Mouse (Mus musculus) embryonic facial prominence, embryonic 15.5 days (tissue): ENCODE results near the gene Vti1a. TPM values are rescaled to one million over a fixed set of nuclear protein-coding genes. Genes with fewer than 3 reads are reported as not detected.

ENCODE experiments used
- ATAC-seq: fragments of 200-750 bp; cut with Nextera tagmentation; 2 replicates; pipeline ENCODE4 v1.8.0; 2017; ENCODE audit warnings: low read depth, moderate TSS enrichment; ENCODE audit not compliant: insufficient number of reproducible peaks, low FRiP score, low TSS enrichment
- H3K27ac ChIP-seq: fragments of 300-500 bp; sonication (generic); replicated peaks from 2 replicates; pipeline ENCODE4 v1.5.1; 2015; ENCODE audit warnings: mild to moderate bottlenecking, inconsistent platforms
- H3K27me3 ChIP-seq: fragments of 300-500 bp; sonication (generic); 2 replicates; pipeline ENCODE4 v1.6.1; 2015; ENCODE audit warnings: inconsistent platforms
- H3K36me3 ChIP-seq: fragments of 300-500 bp; sonication (generic); 2 replicates; pipeline ENCODE4 v1.6.1; 2015; ENCODE audit warnings: mild to moderate bottlenecking, inconsistent platforms
- H3K4me1 ChIP-seq: fragments of 300-500 bp; sonication (generic); 2 replicates; pipeline ENCODE4 v1.6.1; 2015; ENCODE audit warnings: inconsistent platforms
- H3K4me2 ChIP-seq: fragments of 300-500 bp; sonication (generic); replicated peaks from 2 replicates; pipeline ENCODE4 v1.6.1; 2015; ENCODE audit warnings: mild to moderate bottlenecking, inconsistent platforms
- H3K4me3 ChIP-seq: fragments of 300-500 bp; sonication (generic); replicated peaks from 2 replicates; pipeline ENCODE4 v1.5.1; 2015; ENCODE audit warnings: mild to moderate bottlenecking, inconsistent platforms
- H3K9ac ChIP-seq: fragments of 300-500 bp; sonication (generic); 2 replicates; pipeline ENCODE4 v1.6.1; 2015; ENCODE audit warnings: inconsistent platforms
- H3K9me3 ChIP-seq: fragments of 300-500 bp; sonication (generic); replicated peaks from 2 replicates; pipeline ENCODE4 v1.6.1; 2016; ENCODE audit warnings: inconsistent platforms
- WGBS: fragments of 180-500 bp; shearing (Covaris S2); methylation state at CpG from one replicate; pipeline ENCODE4 v1.1.7; 2015; 5-methylcytosine and 5-hydroxymethylcytosine counted together
- polyA plus RNA-seq: library from polyadenylated mRNA; unstranded; fragments of >200 nt; fragmentation: Nextera tagmentation; extraction: Ambion mirVana; gene quantifications from 2 replicates; pipeline ENCODE4 v1.2.1, GENCODE M21; 2015

Vti1a gene
- polyA plus RNA-seq, 1 experiment from 2014 or later, result 25.6 TPM

DNA sequence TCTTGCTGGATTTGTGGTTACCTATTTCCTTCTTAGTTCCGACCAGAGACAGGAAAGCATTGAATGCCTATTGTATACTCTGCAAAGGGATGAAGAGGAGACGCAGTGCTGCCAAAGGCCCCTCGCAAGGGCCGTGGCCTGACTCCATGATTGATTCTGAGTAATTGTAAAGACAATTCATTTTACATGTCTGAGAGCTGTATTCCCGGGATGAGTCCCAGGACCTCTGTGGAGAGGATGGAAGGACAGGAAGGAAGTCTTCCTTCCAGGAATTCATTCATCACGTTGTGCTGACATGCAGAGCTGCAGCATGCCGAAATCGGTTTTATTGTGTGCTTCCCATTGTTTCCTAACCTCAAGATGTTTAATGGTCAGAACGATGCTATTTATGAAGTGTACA, 180.2 kb downstream of the Vti1a start:
- Histone ChIP-seq H3K9ac (no peak overlapping the region), H3K4me1 (peaks cover 25% of the 10 kb centered on the region), H3K4me3 (no peak overlapping the region), H3K4me2 (no peak overlapping the region), H3K9me3 (no peaks in the 10 kb centered on the region), H3K27ac (no peak overlapping the region), H3K27me3 (no peaks in the 10 kb centered on the region), H3K36me3 (no peaks in the 10 kb centered on the region)
- ATAC-seq, result no peak
- 66% methylated on average over 9 of the region's 9 CpGs for WGBS

DNA sequence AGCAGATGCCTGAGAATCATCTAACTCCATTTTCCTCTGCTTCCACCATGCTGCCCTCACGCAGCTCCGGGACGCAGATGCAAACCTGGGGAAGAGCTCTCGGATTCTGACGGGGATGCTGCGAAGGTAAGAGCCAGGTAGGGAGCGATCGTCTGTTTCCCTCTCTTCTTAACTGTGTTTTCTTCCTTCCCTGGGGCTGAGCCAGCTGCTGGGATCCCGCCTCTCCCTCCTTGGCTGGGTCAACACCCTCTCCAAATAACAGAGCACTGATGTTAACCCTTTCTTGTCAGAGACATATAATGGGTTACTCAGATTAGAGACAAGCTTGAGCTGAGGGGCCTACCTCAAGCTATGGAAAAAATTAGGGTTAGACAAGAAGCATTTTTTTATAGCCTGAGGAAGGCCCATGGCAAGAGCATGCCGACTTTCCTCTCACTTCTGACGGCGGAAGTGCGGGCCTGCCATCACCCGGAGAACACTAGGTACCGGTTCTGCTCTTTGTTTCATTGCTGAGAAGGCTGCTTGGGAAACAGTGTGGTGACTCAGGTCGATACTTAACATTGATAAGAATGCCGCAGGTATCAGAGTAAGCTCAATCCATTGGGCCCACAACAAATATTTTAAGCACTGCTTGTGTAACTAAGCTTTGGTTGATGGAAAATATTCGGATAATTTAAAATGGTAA, 183.2 kb downstream of the Vti1a start:
- Histone ChIP-seq H3K27ac (no peak overlapping the region), H3K9ac (no peak overlapping the region), H3K27me3 (no peaks in the 10 kb centered on the region), H3K4me2 (no peak overlapping the region), H3K36me3 (no peaks in the 10 kb centered on the region), H3K4me1 (peaks cover 16% of the 10 kb centered on the region), H3K4me3 (no peak overlapping the region), H3K9me3 (no peaks in the 10 kb centered on the region)
- ATAC-seq, result no peak
- WGBS, result 63% methylated on average over 18 of the region's 18 CpGs

DNA sequence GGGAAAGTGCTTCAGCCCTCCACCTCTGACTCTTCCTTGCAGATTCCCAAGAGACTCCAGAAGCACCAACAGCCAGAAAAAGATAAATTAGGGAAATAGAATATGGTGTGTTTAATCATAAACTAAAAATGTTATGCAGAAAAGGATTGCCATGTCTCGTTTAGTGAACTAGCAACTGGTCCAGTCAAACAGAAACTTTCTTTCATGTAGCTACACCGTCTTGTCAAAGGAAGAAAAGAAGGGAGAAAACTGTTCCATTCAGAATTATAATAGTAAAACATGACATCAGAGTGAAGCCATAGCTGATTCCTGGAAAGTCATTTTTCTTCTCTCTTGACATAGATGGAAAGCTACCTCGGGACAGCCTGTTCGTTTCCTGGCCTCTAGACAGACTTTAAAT, 185.9 kb downstream of the Vti1a start:
- WGBS, result 67% methylated on average over 4 of the region's 4 CpGs
- H3K9ac ChIP-seq, result no peak overlapping the region
- H3K4me1 ChIP-seq, result peaks cover 6% of the 10 kb centered on the region; the same call in 1 of the 2 replicates
- no peaks in the 10 kb centered on the region for H3K36me3 ChIP-seq
- ATAC-seq, result no peak
- no peaks in the 10 kb centered on the region for H3K9me3 ChIP-seq
- H3K27ac ChIP-seq, result no peak overlapping the region
- H3K4me2 ChIP-seq, result no peak overlapping the region
- H3K4me3 ChIP-seq, result no peak overlapping the region
- H3K27me3 ChIP-seq, result no peaks in the 10 kb centered on the region

DNA sequence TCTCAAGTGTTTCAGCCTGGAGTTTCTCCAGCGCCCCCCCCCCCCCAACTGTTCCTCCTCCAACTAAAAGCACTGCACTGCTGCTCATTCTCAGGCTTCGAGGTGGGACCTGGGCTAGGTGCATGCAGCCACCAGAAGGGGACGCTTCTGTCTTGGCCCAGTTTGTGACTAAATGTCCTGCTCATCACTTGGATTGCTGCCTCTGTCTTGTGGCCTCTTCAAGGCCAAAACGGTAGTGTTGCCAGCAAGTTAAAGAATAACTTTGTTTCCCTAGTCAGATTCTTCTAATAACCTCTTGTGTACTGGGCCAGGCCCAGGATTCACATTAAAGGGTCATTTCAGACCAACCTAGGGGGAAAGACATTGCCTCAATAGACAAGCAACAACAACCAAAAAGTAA, 187.7 kb downstream of the Vti1a start:
- H3K9me3 ChIP-seq, result no peaks in the 10 kb centered on the region
- ATAC-seq, result no peak
- no peaks in the 10 kb centered on the region for H3K27me3 ChIP-seq
- H3K27ac ChIP-seq, result no peak overlapping the region
- H3K9ac ChIP-seq, result no peak overlapping the region
- H3K36me3 ChIP-seq, result no peaks in the 10 kb centered on the region
- no peak overlapping the region for H3K4me3 ChIP-seq
- H3K4me1 ChIP-seq, result peaks cover 17% of the 10 kb centered on the region
- H3K4me2 ChIP-seq, result no peak overlapping the region
- WGBS, result 80% methylated on average over 4 of the region's 4 CpGs

DNA sequence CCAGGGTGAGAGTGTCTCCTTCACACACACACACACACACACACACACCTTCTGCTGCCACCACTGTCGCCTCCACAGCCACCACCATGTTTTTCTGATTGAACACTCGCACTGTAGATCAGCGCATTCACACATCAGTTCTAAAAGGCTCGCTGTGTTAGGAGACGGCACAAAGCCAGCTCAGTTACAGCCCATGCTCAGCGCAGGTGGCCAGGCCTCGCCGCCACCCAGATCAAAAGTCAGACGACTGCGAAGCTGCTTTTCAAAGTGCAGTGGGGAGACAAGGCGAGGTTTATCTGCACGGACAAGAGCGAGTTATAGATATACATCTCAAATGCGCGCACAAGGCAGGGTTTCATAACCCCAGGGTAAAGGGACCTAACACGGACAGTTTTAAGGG, 191.7 kb downstream of the Vti1a start:
- peaks cover 17% of the 10 kb centered on the region for H3K4me1 ChIP-seq
- no peaks in the 10 kb centered on the region for H3K27me3 ChIP-seq
- no peaks in the 10 kb centered on the region for H3K36me3 ChIP-seq
- WGBS, result 33% methylated on average over 16 of the region's 16 CpGs
- no peak overlapping the region for H3K9ac ChIP-seq
- H3K4me3 ChIP-seq, result no peak overlapping the region
- no peak overlapping the region; the same call in 1 of the 2 replicates for H3K27ac ChIP-seq
- no peak overlapping the region for H3K4me2 ChIP-seq
- ATAC-seq, result no peak
- no peaks in the 10 kb centered on the region for H3K9me3 ChIP-seq

DNA sequence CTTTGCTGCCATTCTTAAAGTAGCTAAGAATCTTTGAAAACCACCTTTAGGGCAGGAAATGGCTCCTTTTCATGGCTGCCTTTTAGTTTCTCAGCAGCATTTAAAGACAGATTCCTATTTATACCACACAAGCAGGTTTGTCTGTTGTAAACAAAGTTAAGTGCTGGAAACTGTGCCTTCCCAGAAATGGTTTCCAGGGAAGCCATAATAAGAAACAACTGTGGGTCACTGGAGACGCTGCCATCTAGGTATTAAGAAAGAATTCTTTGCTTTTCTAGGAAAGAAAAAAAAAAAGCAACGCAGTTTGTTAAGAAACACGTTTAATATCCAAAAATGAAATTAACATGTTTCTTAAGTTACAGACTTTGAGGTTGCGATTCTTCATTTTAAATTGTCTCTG, 192.1 kb downstream of the Vti1a start:
- Histone ChIP-seq H3K9me3 (no peaks in the 10 kb centered on the region), H3K4me1 (peaks cover 17% of the 10 kb centered on the region), H3K4me2 (no peak overlapping the region), H3K4me3 (no peak overlapping the region), H3K36me3 (no peaks in the 10 kb centered on the region), H3K27ac (no peak overlapping the region), H3K9ac (no peak overlapping the region), H3K27me3 (no peaks in the 10 kb centered on the region)
- no peak for ATAC-seq
- 36% methylated on average over 4 of the region's 4 CpGs for WGBS

DNA sequence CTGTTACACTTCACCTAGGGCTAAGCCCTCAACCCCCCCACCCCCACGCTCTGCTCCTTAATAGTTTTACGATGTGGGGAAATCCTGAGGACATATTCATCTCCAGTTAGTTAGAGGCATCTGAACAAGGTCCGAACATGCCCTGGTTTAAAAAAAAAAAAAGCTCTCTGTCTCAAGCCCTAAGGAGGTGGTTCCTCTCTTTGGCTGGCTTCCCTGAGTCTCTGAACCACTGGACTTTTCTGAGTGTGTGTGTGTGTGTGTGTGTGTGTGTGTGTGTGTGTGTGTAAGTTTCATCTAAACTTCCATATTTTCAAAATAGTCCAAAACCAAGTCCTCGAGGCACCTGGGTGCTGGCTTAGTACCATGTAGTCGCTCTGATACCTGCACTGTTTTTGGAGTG, 192.9 kb downstream of the Vti1a start:
- 41% methylated on average over 5 of the region's 5 CpGs for whole genome bisulfite sequencing

DNA sequence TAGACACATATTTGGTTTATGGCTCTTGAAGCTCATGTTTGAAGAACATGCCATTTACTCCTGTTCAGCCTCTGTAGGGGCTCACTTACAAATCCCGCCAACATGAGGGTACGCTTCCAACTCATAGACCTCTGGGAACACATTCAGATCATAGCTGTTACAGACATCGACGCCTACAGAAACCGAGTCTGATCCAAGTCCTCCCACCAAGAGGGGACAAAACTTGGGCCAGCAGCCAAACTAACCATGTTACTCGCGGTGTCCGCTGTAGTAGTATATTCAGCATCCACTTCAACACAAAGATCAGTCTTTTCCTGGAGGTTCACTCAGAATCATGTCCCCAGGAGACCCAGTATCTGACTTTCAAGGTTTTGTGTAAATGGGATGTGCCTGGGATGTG, 193.5 kb downstream of the Vti1a start:
- no peaks in the 10 kb centered on the region for H3K27me3 ChIP-seq
- no peaks in the 10 kb centered on the region for H3K36me3 ChIP-seq
- H3K27ac ChIP-seq, result no peak overlapping the region
- 76% methylated on average over 8 of the region's 8 CpGs for WGBS
- H3K4me3 ChIP-seq, result no peak overlapping the region
- no peak for ATAC-seq
- H3K9ac ChIP-seq, result no peak overlapping the region
- H3K4me2 ChIP-seq, result no peak overlapping the region
- H3K9me3 ChIP-seq, result no peaks in the 10 kb centered on the region
- H3K4me1 ChIP-seq, result peaks cover 17% of the 10 kb centered on the region

More for the DNA sequence above, 192.9 kb downstream of the Vti1a start:
- Histone ChIP-seq H3K27ac (no peak overlapping the region), H3K9me3 (no peaks in the 10 kb centered on the region), H3K4me2 (no peak overlapping the region), H3K27me3 (no peaks in the 10 kb centered on the region), H3K4me3 (no peak overlapping the region), H3K4me1 (peaks cover 17% of the 10 kb centered on the region), H3K9ac (no peak overlapping the region), H3K36me3 (no peaks in the 10 kb centered on the region)
- ATAC-seq, result no peak

DNA sequence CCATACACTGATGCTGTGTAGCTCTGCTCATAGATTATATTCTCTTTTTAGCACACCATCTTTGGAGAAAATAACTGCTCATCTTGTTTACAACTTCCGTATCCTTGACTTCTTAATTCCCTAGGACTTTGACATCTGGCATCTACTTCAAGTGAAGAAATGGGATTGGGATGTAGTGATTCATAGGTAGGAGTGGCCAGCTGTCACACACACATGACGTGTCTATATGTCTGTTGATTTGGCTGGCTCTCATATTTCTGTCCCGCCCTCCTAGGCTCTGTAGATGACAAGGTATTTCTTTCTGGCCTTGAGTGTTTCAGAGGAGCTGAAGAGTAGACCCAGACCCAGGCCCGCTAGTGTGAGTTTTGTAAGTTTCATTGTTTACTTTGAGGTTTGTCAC, 197.8 kb downstream of the Vti1a start:
- Histone ChIP-seq H3K9me3 (no peaks in the 10 kb centered on the region), H3K4me2 (no peak overlapping the region), H3K27ac (no peak overlapping the region), H3K9ac (no peak overlapping the region), H3K4me1 (peaks cover 5% of the 10 kb centered on the region; the same call in 1 of the 2 replicates), H3K4me3 (no peak overlapping the region), H3K36me3 (no peaks in the 10 kb centered on the region), H3K27me3 (no peaks in the 10 kb centered on the region)
- no peak for ATAC-seq
- 70% methylated on average over 4 of the region's 4 CpGs for WGBS

DNA sequence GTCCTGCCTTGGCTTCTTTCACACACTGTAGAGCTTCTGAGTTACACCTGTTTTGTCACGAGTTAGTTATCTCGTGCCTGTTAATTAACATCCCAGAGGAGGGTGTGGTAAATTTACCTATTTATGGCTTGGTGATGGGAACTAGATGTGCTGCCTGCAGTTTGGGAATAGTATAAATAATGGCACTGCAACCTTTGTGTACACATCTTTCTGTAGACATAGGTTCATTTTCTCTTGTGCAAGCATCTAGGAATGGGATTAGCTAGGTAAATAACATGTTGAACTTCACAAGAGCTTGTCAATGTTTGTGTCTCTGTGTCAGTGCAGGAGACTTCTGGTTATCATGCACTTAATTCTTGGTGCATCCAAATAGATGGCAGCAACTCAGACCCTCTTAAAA, 204.1 kb downstream of the Vti1a start:
- Histone ChIP-seq H3K36me3 (no peaks in the 10 kb centered on the region), H3K4me3 (no peak overlapping the region), H3K9ac (no peak overlapping the region), H3K27ac (no peak overlapping the region), H3K4me2 (no peak overlapping the region), H3K27me3 (no peaks in the 10 kb centered on the region), H3K4me1 (peaks cover 31% of the 10 kb centered on the region), H3K9me3 (no peaks in the 10 kb centered on the region)
- WGBS, result 47% methylated on average over 2 of the region's 2 CpGs
- no peak for ATAC-seq

DNA sequence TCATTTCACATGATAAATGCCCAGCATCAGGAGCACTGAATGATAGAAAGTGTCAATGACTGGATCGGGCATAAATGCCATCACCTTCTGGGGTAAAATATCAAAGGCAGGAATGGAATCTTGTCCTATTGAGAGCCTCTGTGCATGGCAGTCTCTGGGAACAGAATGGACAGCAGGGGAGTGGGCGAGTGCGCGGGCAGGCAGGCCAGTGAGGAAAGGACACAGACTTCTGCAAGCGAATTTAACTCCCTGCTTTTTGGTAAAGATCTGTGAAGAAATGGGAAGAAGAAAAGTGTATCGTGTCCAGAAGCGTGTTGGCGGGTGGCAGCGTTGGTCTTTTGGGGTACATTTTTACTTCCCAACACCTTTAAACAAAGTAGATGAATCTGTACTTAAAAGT, 207.2 kb downstream of the Vti1a start:
- H3K27me3 ChIP-seq, result no peaks in the 10 kb centered on the region
- no peaks in the 10 kb centered on the region for H3K36me3 ChIP-seq
- no peak overlapping the region for H3K9ac ChIP-seq
- H3K27ac ChIP-seq, result no peak overlapping the region
- 83% methylated on average over 9 of the region's 9 CpGs for WGBS
- peaks cover 34% of the 10 kb centered on the region for H3K4me1 ChIP-seq
- no peaks in the 10 kb centered on the region for H3K9me3 ChIP-seq
- no peak overlapping the region for H3K4me2 ChIP-seq
- no peak overlapping the region for H3K4me3 ChIP-seq
- no peak for ATAC-seq

DNA sequence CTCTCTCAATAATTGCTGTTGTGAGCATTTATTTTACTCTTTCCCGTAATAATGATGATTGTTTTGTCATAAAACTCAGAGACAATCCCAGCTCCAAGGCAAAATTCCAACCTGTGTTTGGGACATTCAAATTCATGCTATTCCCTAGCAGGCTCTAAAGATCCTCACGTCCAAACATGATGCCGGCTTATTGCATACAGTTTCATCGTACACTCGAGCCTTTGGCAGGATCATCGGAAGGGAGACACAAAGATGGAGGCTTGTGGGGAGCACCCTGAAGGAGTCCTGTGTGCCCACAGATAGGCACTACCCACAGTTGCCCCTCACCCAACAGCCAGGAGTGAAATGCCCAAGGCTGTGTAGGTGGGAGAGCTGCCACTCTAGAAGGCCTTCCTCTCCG, 208.3 kb downstream of the Vti1a start:
- WGBS, result 71% methylated on average over 7 of the region's 7 CpGs

More for the DNA sequence above, 208.3 kb downstream of the Vti1a start:
- H3K9ac ChIP-seq, result no peak overlapping the region
- no peak overlapping the region for H3K4me3 ChIP-seq
- H3K36me3 ChIP-seq, result no peaks in the 10 kb centered on the region
- H3K4me2 ChIP-seq, result no peak overlapping the region
- H3K4me1 ChIP-seq, result peaks cover 32% of the 10 kb centered on the region
- ATAC-seq, result no peak
- H3K27me3 ChIP-seq, result no peaks in the 10 kb centered on the region
- no peak overlapping the region for H3K27ac ChIP-seq
- H3K9me3 ChIP-seq, result no peaks in the 10 kb centered on the region
